Mouse (Mus musculus) limb, embryonic 10.5 days (tissue): Measurements from ENCODE around the gene Prkca. TPM values are rescaled to one million over a fixed set of nuclear protein-coding genes. Genes with fewer than 3 reads are reported as not detected.

Experiments
- DNase-seq: peaks from one replicate; pipeline ENCODE4 v3.0.0-alpha.2; 2017; ENCODE audit warnings: low spot score
- H3K27ac ChIP-seq: fragments of 300-500 bp; sonication (generic); 2 replicates; pipeline ENCODE4 v1.5.1; 2016; ENCODE audit warnings: mild to moderate bottlenecking
- H3K27me3 ChIP-seq: fragments of 300-500 bp; sonication (generic); 2 replicates; pipeline ENCODE4 v1.6.1; 2016; ENCODE audit warnings: low read depth, mild to moderate bottlenecking; ENCODE audit not compliant: poor library complexity, severe bottlenecking
- H3K36me3 ChIP-seq: fragments of 300-500 bp; sonication (generic); 2 replicates; pipeline ENCODE4 v1.6.1; 2016; ENCODE audit warnings: mild to moderate bottlenecking, moderate library complexity
- H3K4me1 ChIP-seq: fragments of 300-500 bp; sonication (generic); 2 replicates; pipeline ENCODE4 v1.6.1; 2016
- H3K4me3 ChIP-seq: fragments of 300-500 bp; sonication (generic); 2 replicates; pipeline ENCODE4 v1.5.1; 2016; ENCODE audit warnings: mild to moderate bottlenecking, moderate library complexity
- H3K9me3 ChIP-seq: fragments of 300-500 bp; sonication (generic); replicated peaks from 2 replicates; pipeline ENCODE4 v1.6.1; 2016; ENCODE audit warnings: mild to moderate bottlenecking
- WGBS: fragments of 180-500 bp; shearing (Covaris S2); methylation state at CpG from one replicate; pipeline ENCODE4 v1.1.7; 2016; 5-methylcytosine and 5-hydroxymethylcytosine counted together
- polyA plus RNA-seq: library from polyadenylated mRNA; unstranded; fragments of >200 nt; fragmentation: Nextera tagmentation; extraction: Ambion mirVana; gene quantifications from 2 replicates; pipeline ENCODE4 v1.2.1, GENCODE M21; 2016

Prkca gene
- polyA plus RNA-seq, 1 experiment from 2014 or later = 3.7 TPM

DNA sequence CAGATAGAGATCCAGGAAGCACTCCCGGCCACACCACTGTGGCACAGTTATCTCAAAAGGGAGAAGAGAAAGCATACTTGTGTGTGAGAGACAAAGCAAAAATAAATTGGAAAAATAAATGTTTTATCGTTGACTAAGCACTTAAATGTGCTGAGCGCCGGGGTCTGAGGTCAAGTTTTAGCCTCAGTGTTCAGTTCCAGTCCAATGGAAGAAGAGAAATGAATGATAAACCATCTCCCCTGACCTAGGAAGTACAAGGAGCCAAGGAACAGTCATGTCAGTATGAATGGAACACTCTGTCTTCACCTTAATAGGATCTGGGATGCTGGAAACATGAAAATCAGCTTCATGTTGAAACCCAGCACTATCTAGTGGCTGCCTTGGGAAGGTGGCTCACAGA lies 113.6 kb downstream of the Prkca start:
- no peaks in the 10 kb centered on the region for H3K9me3 ChIP-seq
- H3K27ac ChIP-seq = no peak overlapping the region
- H3K4me1 ChIP-seq = peaks cover 21% of the 10 kb centered on the region
- H3K36me3 ChIP-seq = no peaks in the 10 kb centered on the region
- H3K27me3 ChIP-seq = no peaks in the 10 kb centered on the region
- 99% methylated on average over 4 of the region's 4 CpGs for WGBS
- DNase-seq = no peak
- H3K4me3 ChIP-seq = no peak overlapping the region

DNA sequence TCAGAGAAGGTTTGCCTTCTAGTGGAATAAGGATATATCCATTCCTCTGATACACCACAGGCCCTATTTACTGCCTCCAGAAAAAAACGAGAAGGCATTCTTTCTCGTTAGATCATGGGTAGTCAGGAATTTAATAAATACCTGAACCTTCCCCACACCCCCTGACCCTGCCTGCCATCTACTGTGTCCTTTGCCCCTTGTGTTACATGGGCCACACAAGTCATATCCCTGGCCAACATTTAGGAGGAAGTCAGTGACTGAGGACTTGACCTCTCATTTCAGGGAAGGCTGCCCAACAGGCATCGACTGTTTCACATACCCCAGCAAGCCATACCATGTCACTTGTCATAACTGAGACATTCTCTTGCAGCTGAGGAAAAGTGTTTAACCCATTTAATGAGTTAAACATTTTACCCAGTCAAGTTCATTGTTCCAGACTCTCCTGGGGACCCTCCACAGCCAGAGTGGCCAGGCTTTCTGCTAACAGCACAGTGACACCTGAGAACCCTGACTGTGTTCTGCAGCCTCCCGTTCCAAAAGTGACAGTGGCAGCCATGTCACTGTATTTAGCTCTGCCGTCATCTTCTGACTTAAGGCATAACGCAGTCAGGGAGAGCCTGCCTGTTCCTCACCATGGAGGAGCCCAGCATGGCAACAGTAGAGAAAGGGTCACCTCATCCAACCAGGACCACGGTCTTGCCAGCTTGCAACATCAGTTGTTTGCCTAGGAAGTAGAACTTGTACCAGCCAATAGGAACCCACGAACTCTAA lies 114.4 kb downstream of the Prkca start:
- Histone ChIP-seq H3K27ac (no peak overlapping the region), H3K36me3 (no peaks in the 10 kb centered on the region), H3K4me3 (no peak overlapping the region), H3K27me3 (no peaks in the 10 kb centered on the region), H3K9me3 (no peaks in the 10 kb centered on the region), H3K4me1 (peaks cover 27% of the 10 kb centered on the region)
- WGBS = 81% methylated on average over 8 of the region's 8 CpGs
- DNase-seq = no peak

DNA sequence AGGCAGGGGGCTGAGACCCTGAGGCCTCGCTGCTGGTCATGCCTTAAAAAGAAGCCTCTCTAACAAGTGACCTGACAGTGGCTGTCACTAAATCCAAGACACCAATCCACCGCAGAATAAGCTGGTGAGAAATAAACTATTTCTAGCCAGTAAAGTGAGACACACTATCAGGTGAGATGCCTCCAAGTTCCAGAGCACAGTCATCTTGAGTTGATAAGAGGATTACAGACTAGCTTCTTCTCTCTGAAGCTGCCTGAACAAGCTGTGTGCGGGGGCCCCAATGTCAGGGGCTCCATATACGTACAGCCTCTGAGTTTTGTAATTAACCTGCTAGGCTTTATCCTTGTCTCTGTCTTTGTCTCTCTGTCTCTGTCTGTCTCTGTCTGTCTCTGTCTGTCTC lies 115.2 kb downstream of the Prkca start:
- Histone ChIP-seq H3K27ac (no peak overlapping the region), H3K36me3 (no peaks in the 10 kb centered on the region), H3K4me1 (peaks cover 35% of the 10 kb centered on the region), H3K9me3 (no peaks in the 10 kb centered on the region), H3K27me3 (no peaks in the 10 kb centered on the region), H3K4me3 (no peak overlapping the region)
- 81% methylated on average over 4 of the region's 4 CpGs for WGBS
- DNase-seq = no peak

DNA sequence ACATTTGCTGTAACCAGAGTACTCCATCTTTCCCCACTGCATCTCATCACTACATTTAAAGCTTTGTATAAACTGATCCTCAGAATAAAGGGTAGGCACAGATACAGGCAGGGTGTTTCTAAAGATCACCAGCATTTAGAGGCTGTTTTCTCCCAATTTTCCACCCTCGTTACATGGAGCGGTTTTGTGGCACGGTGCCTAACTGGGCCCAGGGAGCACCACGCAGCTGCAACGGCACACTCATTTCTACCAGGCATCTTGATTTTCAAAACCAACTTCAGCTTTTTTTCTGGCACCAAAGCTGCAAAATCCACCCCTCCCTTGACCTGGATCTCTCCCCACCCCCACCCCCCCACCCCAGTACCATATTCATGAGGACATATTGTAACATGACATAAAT lies 117.5 kb downstream of the Prkca start:
- H3K4me3 ChIP-seq = no peak overlapping the region
- H3K27me3 ChIP-seq = no peaks in the 10 kb centered on the region
- no peaks in the 10 kb centered on the region for H3K36me3 ChIP-seq
- H3K27ac ChIP-seq = no peak overlapping the region
- H3K4me1 ChIP-seq = peaks cover 46% of the 10 kb centered on the region
- 93% methylated on average over 5 of the region's 5 CpGs for WGBS
- H3K9me3 ChIP-seq = no peaks in the 10 kb centered on the region
- no peak for DNase-seq

DNA sequence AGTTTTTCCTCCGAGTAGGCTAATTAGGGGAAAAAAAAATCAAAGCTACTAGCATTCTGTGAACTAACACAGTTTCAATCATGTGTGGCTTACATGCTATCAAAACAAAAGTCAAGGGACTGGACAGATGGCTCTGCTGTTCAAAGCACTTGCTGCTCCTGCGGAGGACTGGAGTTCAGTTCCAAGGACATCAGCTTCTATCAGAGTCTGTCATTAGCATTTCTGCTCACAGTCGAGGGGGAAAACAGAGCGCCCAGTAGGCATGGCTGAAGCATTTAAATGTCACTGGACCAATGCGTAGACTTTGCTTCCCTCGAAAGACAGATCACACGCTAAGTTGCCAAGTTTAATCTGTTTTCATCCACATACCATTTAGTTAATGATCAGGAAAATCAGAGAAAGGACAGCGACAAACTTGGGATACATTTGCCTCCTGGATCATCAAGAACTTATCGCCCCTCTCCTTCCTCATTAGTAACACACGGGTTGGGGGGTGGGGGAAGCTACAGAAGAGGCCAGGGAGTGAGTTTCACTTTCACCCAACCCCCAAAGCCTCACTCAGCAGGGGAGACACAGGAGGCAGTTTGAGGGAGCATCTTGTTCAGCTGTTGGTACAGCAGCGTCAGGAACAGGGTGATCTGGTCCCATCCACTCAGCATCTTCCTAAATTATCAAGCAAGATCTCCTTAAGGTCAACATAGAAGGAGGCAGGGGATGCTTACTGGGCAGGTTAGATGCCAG lies 119.3 kb downstream of the Prkca start:
- 59% methylated on average over 11 of the region's 11 CpGs for WGBS
- H3K27ac ChIP-seq = no peak overlapping the region
- no peaks in the 10 kb centered on the region for H3K36me3 ChIP-seq
- H3K27me3 ChIP-seq = no peaks in the 10 kb centered on the region
- DNase-seq = no peak
- peaks cover 41% of the 10 kb centered on the region for H3K4me1 ChIP-seq
- no peak overlapping the region for H3K4me3 ChIP-seq
- no peaks in the 10 kb centered on the region for H3K9me3 ChIP-seq

DNA sequence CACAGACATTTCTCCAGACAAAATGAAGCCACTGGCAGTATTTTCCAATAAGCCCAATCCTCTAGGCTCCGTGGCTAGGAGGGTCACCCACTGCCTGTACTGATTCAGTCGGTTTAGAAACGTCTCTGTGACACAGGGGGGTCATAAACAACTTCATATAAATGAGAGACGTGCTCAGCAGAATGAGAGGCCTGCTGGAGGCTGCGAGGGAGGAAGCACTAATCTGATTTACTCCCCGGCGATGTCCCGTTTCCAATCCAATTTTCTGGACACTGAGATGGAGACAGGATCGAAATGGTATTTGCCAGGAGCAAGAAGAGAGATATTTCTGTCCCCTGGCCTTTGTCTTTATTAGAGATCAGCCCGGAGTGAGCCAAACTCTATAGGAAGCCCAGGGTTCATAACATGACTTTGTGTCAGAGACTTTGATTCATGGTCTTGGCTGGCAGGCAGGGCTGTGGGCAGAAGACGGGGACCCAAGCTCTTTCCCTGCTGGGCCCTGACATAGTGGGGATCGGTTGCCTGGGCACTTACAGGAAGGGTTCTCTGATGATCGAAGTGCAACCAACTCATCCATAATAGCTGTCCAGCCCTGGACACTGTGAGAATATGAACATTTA lies 120.0 kb downstream of the Prkca start:
- H3K4me1 ChIP-seq = peaks cover 36% of the 10 kb centered on the region
- H3K27me3 ChIP-seq = no peaks in the 10 kb centered on the region
- 71% methylated on average over 13 of the region's 13 CpGs for WGBS
- H3K9me3 ChIP-seq = no peaks in the 10 kb centered on the region
- no peak for DNase-seq
- H3K36me3 ChIP-seq = no peaks in the 10 kb centered on the region
- H3K27ac ChIP-seq = 0 out of 2 replicates have a peak overlapping the region, but pooled peaks have one; percentile 5
- H3K4me3 ChIP-seq = no peak overlapping the region

DNA sequence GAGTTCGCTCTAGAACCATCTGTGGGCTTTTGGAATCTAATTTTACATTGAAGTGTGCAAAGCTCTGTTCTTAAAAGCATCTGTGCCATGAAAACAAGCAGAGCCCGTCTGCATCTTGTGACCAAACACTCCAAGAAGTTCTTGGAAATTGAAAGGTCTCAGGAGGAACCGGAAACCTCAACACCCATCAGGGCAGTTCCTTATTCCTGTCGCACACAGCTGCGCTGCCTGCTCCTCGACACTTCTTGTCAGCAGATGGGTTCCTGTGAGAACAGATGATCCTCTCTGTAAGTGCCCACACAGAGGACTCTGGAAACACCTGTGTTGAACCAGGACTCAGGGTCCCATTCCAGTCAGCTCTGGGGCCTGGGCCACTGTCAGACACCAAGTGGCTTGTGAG lies 120.6 kb downstream of the Prkca start:
- no peaks in the 10 kb centered on the region for H3K27me3 ChIP-seq
- H3K4me3 ChIP-seq = no peak overlapping the region
- DNase-seq = no peak
- H3K4me1 ChIP-seq = peaks cover 30% of the 10 kb centered on the region
- no peaks in the 10 kb centered on the region for H3K9me3 ChIP-seq
- H3K36me3 ChIP-seq = no peaks in the 10 kb centered on the region
- peak overlapping the region; percentile 28; the same call in 1 of the 2 replicates for H3K27ac ChIP-seq
- 84% methylated on average over 6 of the region's 6 CpGs for WGBS

DNA sequence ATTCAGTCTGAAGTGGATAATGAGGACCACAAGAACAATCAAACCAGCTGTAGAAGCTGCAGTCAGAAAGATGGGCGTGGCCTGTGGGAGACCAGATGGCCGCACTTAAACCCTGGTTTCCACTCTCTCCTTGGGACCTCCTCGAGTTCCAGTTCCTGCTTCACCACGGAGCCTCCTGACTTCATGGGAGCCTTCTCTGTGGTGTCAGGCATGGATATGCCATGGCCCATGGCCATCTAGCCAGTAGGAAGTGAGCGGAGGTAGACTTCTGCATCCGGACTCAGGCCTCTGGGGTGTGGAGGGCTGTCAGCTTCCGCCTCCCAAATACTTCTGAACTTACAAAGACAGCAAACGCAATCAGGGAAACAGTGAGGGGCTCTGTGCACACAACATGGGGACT lies 121.1 kb downstream of the Prkca start:
- WGBS = 78% methylated on average over 8 of the region's 8 CpGs
- Histone ChIP-seq H3K4me3 (no peak overlapping the region), H3K27me3 (no peaks in the 10 kb centered on the region), H3K36me3 (no peaks in the 10 kb centered on the region), H3K9me3 (no peaks in the 10 kb centered on the region), H3K27ac (peak overlapping the region; percentile 28; the same call in 1 of the 2 replicates), H3K4me1 (peaks cover 25% of the 10 kb centered on the region)
- DNase-seq = no peak

DNA sequence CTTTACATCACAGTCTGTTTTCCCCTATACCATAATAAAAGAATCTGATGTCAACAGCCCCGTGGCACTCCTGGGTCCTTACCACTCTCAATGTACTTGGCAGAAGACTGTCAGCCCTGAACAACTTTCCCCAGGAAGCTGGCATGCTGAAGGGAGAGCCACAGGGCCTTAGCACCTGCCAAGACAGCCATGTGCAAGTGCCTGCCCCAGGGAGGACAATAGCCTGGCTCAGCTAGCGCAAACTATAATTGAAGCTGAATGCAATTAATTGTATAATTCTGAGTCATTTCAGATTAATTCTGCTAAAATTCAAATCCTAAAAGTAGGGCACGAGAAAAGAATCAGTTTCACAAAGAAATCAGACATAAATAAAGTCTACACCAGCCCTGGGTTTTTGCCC lies 121.7 kb downstream of the Prkca start:
- Histone ChIP-seq H3K4me1 (peaks cover 25% of the 10 kb centered on the region), H3K36me3 (no peaks in the 10 kb centered on the region), H3K27ac (no peak overlapping the region), H3K27me3 (no peaks in the 10 kb centered on the region), H3K4me3 (no peak overlapping the region), H3K9me3 (no peaks in the 10 kb centered on the region)
- DNase-seq = no peak
- WGBS = 86% methylated on average over 3 of the region's 3 CpGs

DNA sequence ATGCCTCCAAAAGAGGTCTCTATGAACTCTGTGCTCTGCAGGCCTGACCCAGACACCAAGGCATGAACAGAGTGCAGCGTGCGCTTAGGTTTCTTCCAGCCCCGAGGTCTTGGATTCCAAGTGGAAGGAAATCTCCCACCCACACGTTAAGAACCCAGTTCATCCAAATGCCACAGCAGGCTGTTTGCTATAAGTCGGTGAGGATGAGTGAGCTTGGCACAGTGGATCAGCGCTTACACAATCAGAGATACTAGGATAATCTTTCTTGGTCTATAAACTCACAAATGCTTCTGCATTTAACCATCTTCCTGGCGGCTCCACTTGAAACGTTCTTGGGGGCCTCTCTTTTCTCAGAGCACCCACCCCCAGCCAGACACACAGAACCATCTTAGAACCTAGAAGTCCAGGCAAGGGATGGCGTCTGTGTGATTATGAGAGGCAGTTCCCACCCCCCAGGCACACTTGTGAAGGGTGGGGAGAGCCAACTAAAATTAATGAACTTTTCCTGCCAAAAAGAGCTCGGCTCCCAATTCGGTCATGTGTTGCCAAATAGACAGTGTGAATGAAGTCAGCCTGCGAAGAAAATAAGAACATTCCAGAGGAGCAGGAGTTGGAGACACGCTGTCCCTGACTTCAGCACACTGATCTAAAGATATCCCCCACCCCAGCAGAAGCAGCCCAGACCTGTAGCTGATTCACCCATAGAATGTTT lies 122.4 kb downstream of the Prkca start:
- no peak for DNase-seq

DNA sequence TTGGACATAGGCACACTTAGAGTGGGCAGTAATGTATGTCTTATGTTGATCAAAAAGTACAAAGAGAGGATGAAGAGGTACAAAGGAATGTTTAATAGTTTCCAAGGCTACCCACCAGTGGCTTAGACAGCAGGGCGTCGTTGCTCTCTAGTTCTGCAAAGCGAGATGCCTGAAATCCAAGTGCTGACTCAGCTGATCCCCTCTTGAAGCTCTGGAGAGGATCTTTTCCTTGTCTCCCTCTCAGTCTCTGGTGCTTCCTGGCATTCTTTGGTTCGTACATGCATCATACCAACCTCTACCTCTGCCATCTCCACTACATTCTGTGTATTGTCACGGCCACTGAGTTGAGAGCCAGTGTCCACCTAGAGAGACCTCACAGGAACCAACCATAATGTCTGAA lies 123.1 kb downstream of the Prkca start:
- Histone ChIP-seq H3K4me3 (no peak overlapping the region), H3K36me3 (no peaks in the 10 kb centered on the region), H3K9me3 (no peaks in the 10 kb centered on the region), H3K27ac (no peak overlapping the region), H3K4me1 (peaks cover 32% of the 10 kb centered on the region), H3K27me3 (no peaks in the 10 kb centered on the region)
- no peak for DNase-seq
- 96% methylated on average over 5 of the region's 5 CpGs for WGBS

More for the DNA sequence above, 122.4 kb downstream of the Prkca start:
- Histone ChIP-seq H3K4me3 (no peak overlapping the region), H3K27me3 (no peaks in the 10 kb centered on the region), H3K27ac (no peak overlapping the region), H3K36me3 (no peaks in the 10 kb centered on the region), H3K9me3 (no peaks in the 10 kb centered on the region), H3K4me1 (peaks cover 25% of the 10 kb centered on the region)
- WGBS = 91% methylated on average over 13 of the region's 13 CpGs

DNA sequence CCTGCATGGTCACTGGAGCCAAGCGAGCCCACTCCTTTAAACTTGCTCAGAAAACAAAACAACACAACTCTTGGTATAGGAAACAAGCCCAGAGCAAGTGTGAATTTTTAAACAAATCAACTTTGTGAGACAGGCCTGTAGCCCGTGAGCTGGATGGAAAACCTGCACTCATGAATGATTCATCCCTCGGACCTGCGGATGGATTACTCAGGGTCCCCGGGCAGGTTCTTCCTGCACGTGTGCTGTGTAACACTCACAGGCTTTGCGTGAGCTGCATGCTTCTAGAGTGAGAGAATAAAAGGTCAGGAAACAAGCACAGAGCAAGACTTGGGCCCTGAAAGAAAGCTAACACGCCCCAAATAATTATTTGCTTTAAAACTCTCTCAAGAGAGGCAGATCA lies 126.7 kb downstream of the Prkca start:
- Histone ChIP-seq H3K4me3 (no peak overlapping the region), H3K27ac (no peak overlapping the region), H3K4me1 (peaks cover 22% of the 10 kb centered on the region), H3K27me3 (no peaks in the 10 kb centered on the region), H3K36me3 (no peaks in the 10 kb centered on the region), H3K9me3 (no peaks in the 10 kb centered on the region)
- DNase-seq = no peak
- 95% methylated on average over 8 of the region's 8 CpGs for WGBS
